Mouse (Mus musculus) adrenal gland, adult 2 months (tissue): Measurements from ENCODE around the gene Fcer1a. TPM values are rescaled to one million over a fixed set of nuclear protein-coding genes. Genes with fewer than 3 reads are reported as not detected.
"Not testable (repeated sequence)": the region's sequence is repeated elsewhere in the genome, so short reads cannot be mapped to it uniquely, and the experiment has no call there.

Experiments used
- DNase-seq: peaks from one replicate; pipeline ENCODE4 v3.0.0; 2021
- long read RNA-seq: library from polyadenylated mRNA; stranded (forward); transcript quantifications from one replicate; pipeline ENCODE4 v2.0.0, GENCODE M21; 2021
- polyA plus RNA-seq: library from polyadenylated mRNA; depleted of rRNA; stranded (reverse); fragments of >200 nt; gene quantifications from 2 replicates; pipeline ENCODE4 v1.2.3, GENCODE M21; 2012; rRNA removed
- total RNA-seq, 2 experiments: library from RNA; stranded (reverse); gene quantifications; 2 replicates each; pipeline ENCODE4 v1.2.3; 2021

Fcer1a gene
- total RNA-seq (not detected), polyA plus RNA-seq (not detected in 2 replicates)
- long read RNA-seq, result 0 reads

GRCm38 (mm10) chr1:173227081-173227480 lies at the start of gene Fcer1a:
TSS of gene Fcer1a (minus strand) at chr1:173227214.
- DNase-seq, result no peak

GRCm38 (mm10) chr1:173265701-173266100 lies 38.7 kb upstream of the Fcer1a start, which contains the start of gene Olfr418:
TSS of gene Olfr418 (plus strand) at chr1:173266001.
- DNase-seq, result no peak

- no peak for DNase-seq
These were observed 22.9 kb upstream of the Fcer1a start for GRCm38 (mm10) chr1:173249888-173250287.

GRCm38 (mm10) chr1:173237004-173237403 lies 10.0 kb upstream of the Fcer1a start:
- DNase-seq, result not testable (repeated sequence)

GRCm38 (mm10) chr1:173216481-173216880 lies 10.5 kb downstream of the Fcer1a start:
- DNase-seq, result no peak

- DNase-seq, result no peak
These were observed 14.9 kb downstream of the Fcer1a start, which contains the start of gene Olfr1404 for GRCm38 (mm10) chr1:173212092-173212491. TSS of gene Olfr1404 (plus strand) at chr1:173212392.

GRCm38 (mm10) chr1:173197508-173197907 lies 29.5 kb downstream of the Fcer1a start, which contains the start of gene Olfr218:
TSS of gene Olfr218 (plus strand) at chr1:173197808.
- no peak for DNase-seq

- no peak for DNase-seq
These were observed 30.7 kb downstream of the Fcer1a start for GRCm38 (mm10) chr1:173196359-173196758.

GRCm38 (mm10) chr1:173192059-173192458 lies 35.0 kb downstream of the Fcer1a start:
- DNase-seq, result no peak

GRCm38 (mm10) chr1:173190540-173190939 lies 36.5 kb downstream of the Fcer1a start, which contains the start of gene Olfr1406:
TSS of gene Olfr1406 (minus strand) at chr1:173190640.
- no peak for DNase-seq

- DNase-seq, result no peak
These were observed 52.7 kb downstream of the Fcer1a start for GRCm38 (mm10) chr1:173174154-173174842.

Other genes starting within 250 kb of the Fcer1a start
- gene Olfr1408, start 89.8 kb downstream of the Fcer1a start, total RNA-seq, result not detected
- gene Olfr1408, start 89.8 kb downstream of the Fcer1a start, polyA plus RNA-seq, result not detected in 2 replicates
- gene Olfr1406, start 36.6 kb downstream of the Fcer1a start, total RNA-seq, result not detected
- not detected in 2 replicates for gene Olfr1406, start 36.6 kb downstream of the Fcer1a start, polyA plus RNA-seq
- gene Olfr218, start 29.4 kb downstream of the Fcer1a start, total RNA-seq, result not detected
- not detected in 2 replicates for gene Olfr218, start 29.4 kb downstream of the Fcer1a start, polyA plus RNA-seq
- not detected for gene Olfr1404, start 14.8 kb downstream of the Fcer1a start, total RNA-seq
- gene Olfr1404, start 14.8 kb downstream of the Fcer1a start, polyA plus RNA-seq, result not detected in 2 replicates
- gene Olfr418, start 38.8 kb upstream of the Fcer1a start, total RNA-seq, result not detected
- not detected in 2 replicates for gene Olfr418, start 38.8 kb upstream of the Fcer1a start, polyA plus RNA-seq
- gene Mptx2, start 50.6 kb upstream of the Fcer1a start, total RNA-seq, result not detected
- gene Mptx2, start 50.6 kb upstream of the Fcer1a start, polyA plus RNA-seq, result not detected in 2 replicates
- gene Ackr1, start 106.5 kb upstream of the Fcer1a start, total RNA-seq, result 1 to 10 TPM; 1.1 to 2.0 TPM
- 2.1 and 4.5 TPM in 2 replicates for gene Ackr1, start 106.5 kb upstream of the Fcer1a start, polyA plus RNA-seq
- gene Aim2, start 123.7 kb upstream of the Fcer1a start, total RNA-seq, result under 1 TPM; 0.55 to 0.78 TPM
- gene Aim2, start 123.7 kb upstream of the Fcer1a start, polyA plus RNA-seq, result 0.15 and 0.20 TPM in 2 replicates
- 1 to 10 TPM; 3.9 to 6.1 TPM for gene Cadm3, start 140.5 kb upstream of the Fcer1a start, total RNA-seq
- gene Cadm3, start 140.5 kb upstream of the Fcer1a start, polyA plus RNA-seq, result 6.8 and 9.3 TPM in 2 replicates